Mouse (Mus musculus): ENCODE measurements around the gene Arid5b. TPM values are rescaled to one million over a fixed set of nuclear protein-coding genes. Genes with fewer than 3 reads are reported as not detected.

The Arid5b gene
- polyA plus RNA-seq, 1 experiment from 2014 or later, result 10.7 TPM

DNA sequence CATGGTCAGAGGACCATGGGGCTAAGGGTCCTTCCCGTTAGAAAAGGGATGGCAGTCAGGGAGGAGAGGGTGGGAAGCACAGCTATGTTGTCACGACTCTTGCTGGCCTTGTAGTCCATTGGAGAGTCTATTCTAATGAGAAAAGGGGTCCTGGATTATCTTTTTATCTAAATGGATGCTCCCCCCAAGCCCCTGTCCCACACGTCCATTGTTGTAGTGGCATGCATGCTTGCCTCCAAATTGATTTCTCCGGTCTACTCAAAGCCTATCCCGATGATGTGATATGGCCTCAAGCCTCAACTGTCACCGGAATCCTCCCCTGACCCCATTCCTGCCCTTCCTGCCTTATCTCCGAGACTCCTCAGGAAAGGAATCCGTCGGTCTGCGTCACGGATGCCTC, 187.5 kb downstream of the Arid5b start:
- no peak for DNase-seq (ENCODE audit: low spot score)

DNA sequence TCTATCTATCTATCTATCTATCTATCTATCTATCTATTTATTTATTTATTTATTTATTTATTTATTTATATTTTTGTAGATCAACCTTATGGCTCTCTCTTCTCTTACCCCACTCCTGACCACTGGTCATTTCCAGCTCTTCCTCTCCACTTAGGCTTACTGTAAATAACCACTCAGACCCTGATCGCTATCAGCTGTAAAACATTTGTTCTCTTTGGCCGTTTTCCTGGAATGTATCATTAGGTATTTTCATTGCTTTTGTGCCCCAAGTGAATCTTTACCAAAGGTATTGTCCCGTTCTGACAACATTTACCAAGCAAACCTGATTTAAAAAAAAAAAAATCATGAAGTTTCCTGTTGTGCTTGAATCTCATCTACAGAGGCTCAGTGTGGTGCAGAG, 188.0 kb downstream of the Arid5b start:
- DNase-seq (ENCODE audit: low spot score), result no peak

- no peak for DNase-seq (ENCODE audit: low spot score)
Observed at GRCm38 (mm10) chr10:68090197-68090535, 188.4 kb downstream of the Arid5b start.

DNA sequence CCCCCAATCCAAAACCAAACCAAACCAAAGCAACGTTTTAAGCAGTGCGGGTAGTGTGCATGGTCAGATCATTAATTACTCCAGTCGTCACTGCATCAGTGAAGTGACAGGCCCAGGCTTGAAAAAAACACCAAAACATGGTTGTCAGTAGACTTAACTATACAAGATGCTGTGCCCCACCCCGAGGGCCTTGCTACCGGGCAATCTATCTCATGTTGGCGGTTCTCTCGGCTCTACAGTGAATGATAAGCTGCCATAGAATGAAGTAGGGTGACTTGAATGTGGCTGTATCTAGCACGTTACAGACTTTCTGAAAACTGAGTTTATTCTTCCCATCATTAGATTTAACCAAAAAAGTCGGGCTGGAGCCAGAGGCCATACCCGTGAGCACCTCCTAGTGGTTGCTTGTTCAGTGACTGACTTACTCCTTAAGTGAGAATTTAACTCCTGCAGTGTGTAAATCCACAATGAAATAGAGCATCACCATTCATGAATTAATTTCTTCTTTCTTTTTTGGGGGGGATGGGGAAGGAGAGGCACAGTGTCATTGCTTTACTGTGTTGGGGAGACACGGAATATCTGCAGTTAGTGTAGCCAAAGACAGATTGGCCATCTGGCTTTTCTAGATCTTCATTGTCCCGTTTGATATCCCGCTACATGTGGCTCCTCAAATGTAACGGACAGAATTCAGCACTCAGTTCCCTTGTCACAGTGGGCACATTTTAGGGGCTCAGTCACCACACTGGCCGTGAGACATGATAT, 188.9 kb downstream of the Arid5b start:
- DNase-seq (ENCODE audit: low spot score), result peak; percentile 60

DNA sequence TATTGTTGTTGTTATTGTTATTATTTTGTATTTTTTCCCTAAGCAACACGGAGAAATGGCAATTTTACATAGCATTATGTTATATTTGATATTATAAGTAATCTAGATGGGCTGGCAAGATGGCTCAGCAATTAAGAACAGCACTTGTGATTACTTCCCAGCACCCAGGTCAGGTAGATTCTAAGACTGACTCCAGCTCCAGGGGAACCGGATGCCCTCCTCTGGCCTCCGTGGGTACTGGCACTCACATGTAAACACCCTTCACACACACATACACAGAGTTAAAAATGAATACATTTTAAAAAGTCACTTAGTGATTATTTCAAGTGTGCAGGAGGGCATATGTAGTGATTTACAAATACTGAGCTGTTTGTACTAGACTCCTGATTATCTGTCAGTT, 190.8 kb downstream of the Arid5b start:
- DNase-seq (ENCODE audit: low spot score), result no peak

DNA sequence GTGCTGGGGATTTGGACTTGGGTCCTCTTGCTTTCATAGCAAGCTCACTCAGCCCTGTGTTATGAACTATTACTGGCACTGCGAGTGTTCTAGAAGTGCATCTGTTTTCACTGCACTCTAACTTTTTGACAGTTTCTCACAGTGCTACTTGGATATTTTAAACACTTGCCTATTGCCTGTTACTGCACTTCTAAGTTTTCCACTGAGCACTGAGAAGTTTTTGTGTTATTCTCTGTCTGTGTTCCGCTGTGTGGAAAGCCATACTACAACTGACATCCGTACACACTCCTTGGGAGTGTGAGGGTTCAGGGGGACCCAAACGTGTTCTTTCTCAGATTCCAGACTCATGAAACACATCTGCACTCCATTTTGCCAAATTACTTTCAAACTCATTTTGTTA, 191.6 kb downstream of the Arid5b start:
- DNase-seq (ENCODE audit: low spot score), result no peak

GRCm38 (mm10) chr10:68085574-68085973, 193.0 kb downstream of the Arid5b start:
- no peak for DNase-seq (ENCODE audit: low spot score)

GRCm38 (mm10) chr10:68081712-68082111, 196.8 kb downstream of the Arid5b start:
- peak; percentile 69 for DNase-seq (ENCODE audit: low spot score)

DNA sequence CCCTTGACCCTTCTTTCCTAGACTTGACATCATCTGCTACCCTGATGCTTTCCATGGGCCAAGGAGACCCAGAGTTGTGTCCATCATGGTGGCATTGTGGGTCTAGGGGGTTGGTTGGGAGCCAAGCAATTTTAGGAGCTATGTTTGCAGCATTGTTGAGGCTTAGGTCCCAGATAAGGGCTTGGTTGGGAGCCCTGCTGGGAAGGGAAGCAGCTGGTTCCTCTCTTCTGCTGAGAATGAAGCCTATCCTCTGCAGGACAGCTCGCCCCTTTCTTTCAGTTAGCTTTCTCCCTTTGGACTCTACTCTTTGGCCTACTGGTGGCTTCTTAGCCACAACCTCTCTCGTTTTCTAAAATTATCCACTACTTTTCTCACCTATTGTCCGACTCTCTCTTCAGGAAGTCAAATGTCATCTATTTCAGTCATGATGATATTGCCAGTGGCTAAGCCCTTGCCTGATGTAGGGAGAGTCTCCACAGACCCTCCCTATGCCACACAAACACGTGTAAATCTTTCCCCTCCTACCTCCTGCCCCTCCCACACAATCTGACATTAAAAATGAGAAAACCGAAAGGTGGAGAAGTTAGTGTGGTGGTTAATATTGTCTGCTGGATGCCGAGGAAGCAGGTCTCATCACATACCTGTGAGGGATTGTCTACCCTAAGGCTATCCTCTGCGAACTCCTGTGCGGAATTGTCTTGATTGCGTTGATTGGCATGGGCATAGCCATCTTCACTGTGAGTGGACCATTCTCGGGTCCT, 198.4 kb downstream of the Arid5b start:
- DNase-seq (ENCODE audit: low spot score), result no peak

DNA sequence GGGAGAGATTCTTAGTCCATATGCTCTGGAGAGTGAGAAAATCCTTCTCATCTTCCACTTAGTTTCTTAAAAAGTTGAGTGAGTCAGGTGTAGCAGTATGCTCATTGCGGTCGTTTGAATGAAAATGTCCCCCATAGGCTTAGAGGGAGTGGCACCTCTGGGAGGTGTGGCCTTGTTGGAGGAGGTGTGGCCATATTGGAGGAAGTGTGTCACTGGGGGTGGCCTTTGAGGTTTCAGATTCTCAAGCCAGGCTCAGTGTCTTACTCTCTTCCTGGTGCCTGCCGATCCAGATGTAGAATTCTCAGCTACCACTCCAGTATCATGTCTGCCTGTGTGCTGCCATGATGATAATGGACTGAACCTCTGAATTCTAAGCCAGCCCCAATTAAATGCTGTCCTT, 199.8 kb downstream of the Arid5b start:
- DNase-seq (ENCODE audit: low spot score), result no peak

- no peak for DNase-seq (ENCODE audit: low spot score)
Observed at GRCm38 (mm10) chr10:68075181-68075580, 203.4 kb downstream of the Arid5b start.

- DNase-seq (ENCODE audit: low spot score), result no peak
Observed at GRCm38 (mm10) chr10:68074291-68074690, 204.2 kb downstream of the Arid5b start.

DNA sequence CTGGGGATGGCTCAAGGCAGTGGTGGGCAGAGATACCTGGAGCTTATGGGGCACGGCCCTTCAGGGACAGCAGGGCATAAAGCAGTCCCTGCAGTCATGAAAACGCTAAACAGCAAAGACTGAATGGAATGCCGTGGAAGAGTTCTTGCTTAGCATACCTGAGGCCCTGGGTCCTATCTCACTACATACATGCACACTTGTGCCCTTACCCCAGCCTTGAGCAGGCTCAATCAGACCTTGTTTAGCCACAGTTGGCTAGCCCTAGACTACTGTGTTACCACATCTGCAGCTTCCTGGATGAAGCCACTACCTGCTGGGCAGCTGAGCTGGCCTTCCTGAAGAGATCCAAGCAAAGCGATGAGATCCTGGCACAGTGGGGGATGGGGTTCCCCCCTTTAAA, 205.9 kb downstream of the Arid5b start:
- no peak for DNase-seq (ENCODE audit: low spot score)

DNA sequence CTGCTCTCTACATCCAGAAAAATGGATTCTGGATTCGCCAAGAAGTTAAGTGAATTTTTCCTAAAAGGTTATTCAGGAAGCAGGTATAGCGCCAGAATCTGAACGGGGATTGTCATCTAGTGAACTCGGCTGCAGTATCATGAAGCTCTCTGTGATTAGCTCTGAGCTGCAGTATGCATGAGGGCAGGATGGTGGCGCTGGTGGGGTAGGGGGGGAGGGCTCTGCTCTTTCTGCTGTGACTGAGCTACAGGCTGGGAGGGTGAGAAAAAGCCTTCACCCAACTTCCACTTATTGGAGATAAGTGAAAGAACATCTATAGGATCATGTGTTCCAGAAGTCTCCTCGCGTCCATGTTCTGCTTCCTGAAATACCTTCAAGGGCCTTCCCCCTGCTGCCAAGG, 207.5 kb downstream of the Arid5b start:
- no peak for DNase-seq (ENCODE audit: low spot score)

DNA sequence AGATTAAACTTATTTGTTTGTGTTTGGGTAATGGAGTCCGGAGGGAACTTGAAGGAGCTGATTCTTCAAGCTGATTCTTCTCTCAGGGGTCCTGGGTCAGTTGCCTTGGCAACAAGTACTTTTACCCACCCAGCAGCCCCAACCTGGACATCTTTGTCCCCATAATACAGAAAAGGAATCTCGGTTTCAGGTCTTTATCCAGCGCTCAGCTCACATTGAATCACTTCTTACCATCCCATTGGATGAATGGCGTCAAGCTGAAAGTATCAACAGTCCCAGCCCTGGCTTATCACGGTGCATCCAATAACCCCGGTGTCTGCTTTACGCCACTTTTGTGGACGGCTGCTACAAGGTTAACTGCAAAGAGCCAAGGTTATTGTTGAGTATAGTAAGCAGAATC, 210.1 kb downstream of the Arid5b start:
- no peak for DNase-seq (ENCODE audit: low spot score)

- DNase-seq (ENCODE audit: low spot score), result no peak
Observed at GRCm38 (mm10) chr10:68067961-68068360, 210.6 kb downstream of the Arid5b start.

DNA sequence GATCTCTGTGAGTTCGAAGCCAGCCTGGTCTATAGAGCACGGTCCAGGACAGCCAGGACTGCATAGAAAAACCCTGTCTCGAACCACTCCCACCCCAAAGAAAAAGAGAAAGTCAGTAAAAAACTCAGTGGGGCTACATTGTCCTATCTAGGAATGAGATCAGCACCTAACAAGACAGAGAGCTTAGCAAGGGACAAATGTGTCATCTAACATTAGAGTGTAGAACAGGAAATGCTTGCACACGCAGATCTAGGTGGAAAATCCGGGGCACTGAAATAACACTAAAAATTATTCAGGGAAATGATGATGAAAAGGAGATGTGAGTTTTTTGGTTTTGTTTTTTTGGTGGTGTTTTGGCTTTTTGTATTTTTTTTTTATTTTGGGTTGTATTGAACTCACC, 212.4 kb downstream of the Arid5b start:
- DNase-seq (ENCODE audit: low spot score), result no peak

- no peak for DNase-seq (ENCODE audit: low spot score)
Observed at GRCm38 (mm10) chr10:68064571-68064970, 214.0 kb downstream of the Arid5b start.

DNA sequence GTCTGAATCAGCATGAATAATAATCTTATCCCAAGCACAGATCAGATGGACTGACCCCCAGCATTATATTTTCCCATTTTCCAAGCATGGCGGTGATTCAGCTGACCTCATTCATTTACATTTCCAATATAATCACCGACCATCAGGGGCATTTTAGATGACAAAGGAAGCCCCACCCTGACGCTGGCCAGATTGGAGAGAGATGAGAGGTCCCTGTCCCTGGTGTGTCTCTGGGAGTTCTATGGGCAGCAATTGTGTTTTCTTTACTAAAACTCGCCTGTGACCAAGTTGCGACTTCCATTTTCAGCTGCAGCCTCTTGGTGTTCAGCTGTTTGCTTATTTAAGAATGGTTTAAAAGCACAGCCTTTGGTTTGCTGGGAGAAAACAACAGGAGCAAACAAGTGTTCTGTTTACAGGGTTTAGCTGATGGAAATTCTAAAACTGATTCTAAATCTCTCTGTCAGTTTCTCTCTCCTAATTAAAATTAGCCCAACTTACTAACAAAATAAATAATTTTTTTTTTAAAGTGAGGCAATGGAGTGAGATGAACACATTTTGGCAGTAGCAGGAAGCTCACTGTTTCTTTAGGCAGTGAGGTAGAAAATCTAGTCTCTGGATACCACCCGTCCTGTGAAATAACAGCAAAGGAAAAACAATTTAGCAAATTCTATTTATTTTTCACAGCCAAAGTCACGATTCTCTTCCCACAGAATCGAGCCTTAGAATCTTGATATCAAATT, 214.6 kb downstream of the Arid5b start:
- no peak for DNase-seq (ENCODE audit: low spot score)

GRCm38 (mm10) chr10:68061249-68061615, 217.3 kb downstream of the Arid5b start:
- no peak for DNase-seq (ENCODE audit: low spot score)

DNA sequence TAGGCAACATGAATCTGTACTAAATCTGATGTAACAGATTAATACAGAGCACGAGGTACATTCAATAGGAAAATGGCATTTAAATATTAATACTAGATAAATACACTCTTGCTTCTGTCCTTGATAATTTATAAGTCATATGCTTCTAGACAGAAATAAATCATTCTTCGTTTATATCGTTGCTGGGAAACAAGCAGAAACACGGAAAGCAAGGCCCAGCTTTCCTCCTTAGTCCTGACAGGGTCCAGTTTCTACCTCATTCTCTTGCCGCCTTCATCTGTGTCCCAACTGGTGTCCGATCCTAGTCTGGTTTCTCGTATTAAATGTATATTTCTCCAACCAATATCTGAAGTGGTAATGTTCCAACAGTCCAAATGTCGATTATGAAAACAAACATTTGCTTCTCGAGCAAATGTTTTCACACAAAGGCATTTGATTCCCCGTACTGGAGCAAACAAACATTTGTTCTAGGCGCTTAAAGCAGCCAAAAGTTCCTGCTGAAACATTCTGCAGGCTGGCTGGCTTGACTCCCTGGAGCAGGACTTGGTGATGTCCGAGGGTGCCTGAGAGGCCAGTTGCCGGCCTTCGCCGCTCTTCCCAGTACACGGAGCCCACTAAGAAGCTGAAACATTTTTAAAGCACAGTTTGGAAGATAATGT, 217.8 kb downstream of the Arid5b start:
- no peak for DNase-seq (ENCODE audit: low spot score)

DNA sequence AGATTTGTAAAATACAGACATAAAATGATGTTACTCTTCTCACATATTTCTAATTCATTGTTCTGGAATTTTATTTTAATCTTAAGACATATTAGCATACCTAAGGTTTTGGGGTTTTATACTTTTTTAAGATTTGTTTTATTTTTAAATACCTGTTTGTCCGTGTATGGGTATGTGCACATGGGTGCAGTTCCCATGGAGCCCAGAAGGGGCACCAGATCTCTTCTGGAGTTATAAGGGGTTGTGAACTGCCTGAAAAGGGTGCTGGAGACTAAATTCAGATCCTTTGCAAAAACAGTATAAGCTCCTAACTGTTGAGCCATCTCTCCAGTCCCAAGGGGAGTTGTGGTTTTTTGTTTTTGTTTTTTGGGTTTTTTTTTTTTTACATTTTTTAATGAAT, 220.2 kb downstream of the Arid5b start:
- DNase-seq (ENCODE audit: low spot score), result no peak

All from thymus, postnatal 0 days (tissue).